Mouse (Mus musculus) embryonic facial prominence, embryonic 14.5 days (tissue): ENCODE results near the gene Slc5a5. TPM values are rescaled to one million over a fixed set of nuclear protein-coding genes. Genes with fewer than 3 reads are reported as not detected.
A peak's percentile ranks its signal among the peaks of the same experiment; 100 is the strongest.

ENCODE experiments used
- ATAC-seq: fragments of 200-750 bp; cut with Nextera tagmentation; 2 replicates; pipeline ENCODE4 v1.8.0; 2017; ENCODE audit warnings: low read depth, moderate number of reproducible peaks, moderate TSS enrichment
- DNase-seq: peaks from one replicate; pipeline ENCODE4 v3.0.0-alpha.2; 2015; ENCODE audit warnings: low spot score
- H3K27ac ChIP-seq: fragments of 300-500 bp; sonication (generic); replicated peaks from 2 replicates; pipeline ENCODE4 v1.5.1; 2014; ENCODE audit warnings: low read depth, mild to moderate bottlenecking, low read length, moderate library complexity
- H3K27me3 ChIP-seq: fragments of 300-500 bp; sonication (generic); replicated peaks from 2 replicates; pipeline ENCODE4 v1.6.1; 2014; ENCODE audit warnings: low read length; ENCODE audit not compliant: control insufficient read depth, insufficient read depth
- H3K36me3 ChIP-seq: fragments of 300-500 bp; sonication (generic); 2 replicates; pipeline ENCODE4 v1.6.1; 2014; ENCODE audit warnings: low read length, mixed read lengths; ENCODE audit not compliant: control insufficient read depth, insufficient read depth
- H3K4me1 ChIP-seq: fragments of 300-500 bp; sonication (generic); 2 replicates; pipeline ENCODE4 v1.6.1; 2014; ENCODE audit warnings: antibody characterized with exemption, low read length; ENCODE audit not compliant: control insufficient read depth, insufficient read depth
- H3K4me2 ChIP-seq: fragments of 300-500 bp; sonication (generic); 2 replicates; pipeline ENCODE4 v1.6.1; 2014; ENCODE audit warnings: low read depth, mild to moderate bottlenecking, low read length, moderate library complexity, mixed read lengths
- H3K4me3 ChIP-seq: fragments of 300-500 bp; sonication (generic); 2 replicates; pipeline ENCODE4 v1.5.1; 2014; ENCODE audit warnings: low read depth, mild to moderate bottlenecking, low read length
- H3K9ac ChIP-seq: fragments of 300-500 bp; sonication (generic); 2 replicates; pipeline ENCODE4 v1.6.1; 2014; ENCODE audit warnings: low read depth, mild to moderate bottlenecking, low read length, moderate library complexity, mixed read lengths
- H3K9me3 ChIP-seq: fragments of 300-500 bp; sonication (generic); 2 replicates; pipeline ENCODE4 v1.6.1; 2016; ENCODE audit warnings: low read length; ENCODE audit not compliant: control insufficient read depth
- WGBS: fragments of 180-500 bp; shearing (Covaris S2); extraction: QIAGEN DNeasy Blood & Tissue Kit; methylation state at CpG from one replicate; pipeline ENCODE4 v1.1.7; 2014; 5-methylcytosine and 5-hydroxymethylcytosine counted together
- polyA plus RNA-seq: library from polyadenylated mRNA; unstranded; fragments of >200 nt; fragmentation: Nextera tagmentation; extraction: Ambion mirVana; gene quantifications from 2 replicates; pipeline ENCODE4 v1.2.1, GENCODE M21; 2014

Slc5a5 gene
- polyA plus RNA-seq, 1 experiment from 2014 or later = 0.42 TPM

DNA sequence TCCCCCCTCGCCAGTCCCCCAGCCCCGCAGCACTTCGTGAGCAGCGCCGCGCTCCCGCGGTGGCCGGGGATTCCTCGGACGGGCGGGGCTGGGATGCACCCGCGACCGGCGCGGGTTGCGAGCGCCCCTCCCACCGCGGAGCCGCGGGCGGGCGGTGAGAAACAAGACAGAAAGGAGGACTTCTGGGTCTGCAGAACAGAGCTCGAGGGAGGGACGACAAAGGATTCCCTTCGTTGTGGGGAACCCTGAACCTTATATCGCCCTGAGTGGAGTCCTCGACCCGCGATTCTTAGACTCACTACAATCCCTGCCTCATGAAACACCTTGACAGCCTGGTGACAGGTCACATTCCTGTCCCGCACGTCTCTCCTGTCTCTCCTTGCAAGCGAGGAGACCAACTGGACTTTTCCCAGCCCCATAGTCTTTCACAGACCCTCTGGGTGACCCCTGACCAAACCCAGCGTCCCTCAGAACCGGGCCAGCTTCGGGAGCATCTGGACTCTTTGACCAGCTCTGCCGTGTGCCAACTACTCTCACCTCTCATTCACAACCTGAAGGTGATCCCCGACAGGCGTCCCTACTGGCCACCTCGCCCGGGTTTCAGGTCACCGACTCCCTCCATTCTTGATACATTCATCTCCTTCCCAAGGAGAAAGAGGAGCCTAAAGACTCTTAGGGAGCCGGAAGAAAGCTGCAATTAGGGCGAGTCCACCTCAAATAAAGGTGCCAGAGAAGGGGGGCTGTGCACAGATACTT, 28.4 kb downstream of the Slc5a5 start:
- H3K27ac ChIP-seq = 0 out of 2 replicates have a peak overlapping the region, but pooled peaks have one; percentile 4
- peak overlapping the region; percentile 87 for H3K4me2 ChIP-seq
- no peaks in the 10 kb centered on the region for H3K9me3 ChIP-seq
- peak overlapping the region; percentile 42 for H3K4me3 ChIP-seq
- DNase-seq = peak; percentile 45
- H3K9ac ChIP-seq = peak overlapping the region; percentile 63
- ATAC-seq = no peak
- H3K36me3 ChIP-seq = 0 out of 2 replicates have a peak, but pooled peaks cover 7% of the 10 kb centered on the region
- H3K4me1 ChIP-seq = peaks cover 31% of the 10 kb centered on the region
- H3K27me3 ChIP-seq = peaks cover 21% of the 10 kb centered on the region
- WGBS = under 1% methylated on average over 46 of the region's 46 CpGs

GRCm38 (mm10) chr8:70862824-70863641, 29.5 kb downstream of the Slc5a5 start, which contains the start of gene Kcnn1:
TSS of gene Kcnn1 (minus strand) at chr8:70863258.
- H3K4me2 ChIP-seq = peak within 1 kb of the TSS; percentile 87
- peaks cover 21% of the 10 kb centered on the region for H3K27me3 ChIP-seq
- H3K4me3 ChIP-seq = peak within 1 kb of the TSS; percentile 42
- 0 out of 2 replicates have a peak, but pooled peaks cover 5% of the 10 kb centered on the region for H3K36me3 ChIP-seq
- WGBS = under 1% methylated on average over 52 of the region's 55 CpGs
- no peak for ATAC-seq
- no peak for DNase-seq
- H3K4me1 ChIP-seq = peaks cover 26% of the 10 kb centered on the region
- peak within 1 kb of the TSS; percentile 63 for H3K9ac ChIP-seq
- 0 out of 2 replicates have a peak within 1 kb of the TSS, but pooled peaks have one; percentile 4 for H3K27ac ChIP-seq
- no peaks in the 10 kb centered on the region for H3K9me3 ChIP-seq

GRCm38 (mm10) chr8:70857516-70857915, 35.0 kb downstream of the Slc5a5 start:
- Histone ChIP-seq H3K27ac (no peak overlapping the region), H3K9ac (no peak overlapping the region)

GRCm38 (mm10) chr8:70856541-70857197, 35.9 kb downstream of the Slc5a5 start:
- Histone ChIP-seq H3K9me3 (no peaks in the 10 kb centered on the region), H3K4me2 (peak overlapping the region; percentile 88), H3K27me3 (0 out of 2 replicates have a peak, but pooled peaks cover under 1% of the 10 kb centered on the region), H3K9ac (peak overlapping the region; percentile 63), H3K27ac (no peak overlapping the region), H3K4me3 (peak overlapping the region; percentile 53), H3K36me3 (no peaks in the 10 kb centered on the region), H3K4me1 (peaks cover 8% of the 10 kb centered on the region)
- peak; percentile 80 for ATAC-seq
- WGBS = 5% methylated on average over 27 of the region's 33 CpGs
- DNase-seq = peak; percentile 69

More at GRCm38 (mm10) chr8:70857516-70857915, 35.0 kb downstream of the Slc5a5 start:
- ATAC-seq (0 out of 2 replicates have a peak, but pooled peaks have one; percentile 30), DNase-seq (peak; percentile 82)
- 6% methylated on average over 4 of the region's 4 CpGs for WGBS
- no peaks in the 10 kb centered on the region for H3K9me3 ChIP-seq
- H3K4me1 ChIP-seq = peaks cover 8% of the 10 kb centered on the region
- peak overlapping the region; percentile 88 for H3K4me2 ChIP-seq
- no peaks in the 10 kb centered on the region for H3K36me3 ChIP-seq
- H3K4me3 ChIP-seq = peak overlapping the region; percentile 53; the same call in 1 of the 2 replicates
- peaks cover 9% of the 10 kb centered on the region for H3K27me3 ChIP-seq

GRCm38 (mm10) chr8:70856028-70856427, 36.5 kb downstream of the Slc5a5 start:
- no peaks in the 10 kb centered on the region for H3K9me3 ChIP-seq
- no peaks in the 10 kb centered on the region for H3K27me3 ChIP-seq
- no peak for DNase-seq
- no peak overlapping the region for H3K27ac ChIP-seq
- H3K4me1 ChIP-seq = peaks cover 8% of the 10 kb centered on the region
- 52% methylated on average over 4 of the region's 5 CpGs for WGBS
- no peaks in the 10 kb centered on the region for H3K36me3 ChIP-seq
- no peak overlapping the region for H3K4me3 ChIP-seq
- ATAC-seq = no peak
- H3K9ac ChIP-seq = no peak overlapping the region; the same call in 1 of the 2 replicates
- peak overlapping the region; percentile 88 for H3K4me2 ChIP-seq

DNA sequence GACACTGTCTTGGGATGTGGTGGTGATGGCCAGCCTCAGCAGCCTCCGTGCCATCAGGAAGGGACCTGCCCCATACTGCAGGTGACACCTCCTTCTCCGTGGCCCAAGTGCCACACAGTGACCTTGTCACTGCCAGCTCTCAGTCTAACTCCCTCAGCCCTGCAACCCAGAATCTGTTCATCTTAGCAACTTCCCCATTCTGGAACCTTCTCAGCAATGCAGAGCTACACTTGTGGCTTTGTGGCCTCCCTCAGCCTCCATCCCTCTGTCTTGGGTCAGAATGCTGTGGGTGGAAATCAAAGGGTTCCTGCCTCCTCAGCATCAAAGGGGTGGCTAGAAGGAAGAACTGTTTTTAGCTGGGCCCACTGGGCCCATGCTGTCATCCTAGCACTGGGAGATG, 38.7 kb downstream of the Slc5a5 start:
- H3K4me1 ChIP-seq = peaks cover 8% of the 10 kb centered on the region
- H3K27ac ChIP-seq = no peak overlapping the region
- no peak for DNase-seq
- H3K36me3 ChIP-seq = no peaks in the 10 kb centered on the region
- no peak overlapping the region for H3K9ac ChIP-seq
- 92% methylated on average over 2 of the region's 2 CpGs for WGBS
- no peaks in the 10 kb centered on the region for H3K27me3 ChIP-seq
- H3K4me3 ChIP-seq = no peak overlapping the region
- H3K9me3 ChIP-seq = no peaks in the 10 kb centered on the region
- no peak for ATAC-seq
- H3K4me2 ChIP-seq = no peak overlapping the region

GRCm38 (mm10) chr8:70852595-70853231, 39.8 kb downstream of the Slc5a5 start:
- H3K9ac ChIP-seq = no peak overlapping the region; the same call in 1 of the 2 replicates

DNA sequence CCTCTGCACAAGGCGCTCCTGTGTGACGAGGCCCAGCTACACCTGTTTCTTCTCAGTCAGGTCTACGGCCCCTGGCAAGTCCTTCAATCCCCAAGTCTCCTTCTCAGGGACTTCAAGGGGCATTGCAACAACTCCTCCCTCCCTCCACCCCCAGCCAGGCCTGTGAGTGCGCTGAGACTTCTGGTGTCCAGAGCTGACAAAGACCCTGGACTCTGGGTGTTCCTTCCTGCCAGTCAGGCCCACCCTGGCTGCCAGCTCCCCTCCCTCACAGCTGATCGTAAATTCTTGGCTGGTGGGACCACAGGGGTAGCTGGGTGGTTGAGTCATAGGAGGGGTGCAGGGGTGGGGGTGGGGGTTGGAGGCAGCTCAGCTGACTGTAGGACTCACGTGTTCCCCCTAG, 40.7 kb downstream of the Slc5a5 start:
- DNase-seq (no peak), ATAC-seq (no peak)
- H3K27me3 ChIP-seq = no peaks in the 10 kb centered on the region
- no peaks in the 10 kb centered on the region for H3K9me3 ChIP-seq
- no peaks in the 10 kb centered on the region for H3K36me3 ChIP-seq
- no peak overlapping the region for H3K27ac ChIP-seq
- 56% methylated on average over 5 of the region's 6 CpGs for WGBS
- H3K4me1 ChIP-seq = peaks cover 2% of the 10 kb centered on the region
- no peak overlapping the region for H3K4me3 ChIP-seq
- H3K9ac ChIP-seq = no peak overlapping the region
- no peak overlapping the region for H3K4me2 ChIP-seq

More at GRCm38 (mm10) chr8:70852595-70853231, 39.8 kb downstream of the Slc5a5 start:
- Histone ChIP-seq H3K9me3 (no peaks in the 10 kb centered on the region), H3K4me2 (no peak overlapping the region), H3K27me3 (no peaks in the 10 kb centered on the region), H3K4me1 (peaks cover 8% of the 10 kb centered on the region), H3K36me3 (no peaks in the 10 kb centered on the region), H3K4me3 (no peak overlapping the region), H3K27ac (no peak overlapping the region)
- no peak for DNase-seq
- no peak for ATAC-seq
- WGBS = 87% methylated on average over 38 of the region's 41 CpGs
